Mouse (Mus musculus): ENCODE results near the gene Gpr179. TPM values are rescaled to one million over a fixed set of nuclear protein-coding genes. Genes with fewer than 3 reads are reported as not detected.

Gpr179 gene
- polyA plus RNA-seq, 1 experiment from 2014 or later: 0.01 TPM

DNA sequence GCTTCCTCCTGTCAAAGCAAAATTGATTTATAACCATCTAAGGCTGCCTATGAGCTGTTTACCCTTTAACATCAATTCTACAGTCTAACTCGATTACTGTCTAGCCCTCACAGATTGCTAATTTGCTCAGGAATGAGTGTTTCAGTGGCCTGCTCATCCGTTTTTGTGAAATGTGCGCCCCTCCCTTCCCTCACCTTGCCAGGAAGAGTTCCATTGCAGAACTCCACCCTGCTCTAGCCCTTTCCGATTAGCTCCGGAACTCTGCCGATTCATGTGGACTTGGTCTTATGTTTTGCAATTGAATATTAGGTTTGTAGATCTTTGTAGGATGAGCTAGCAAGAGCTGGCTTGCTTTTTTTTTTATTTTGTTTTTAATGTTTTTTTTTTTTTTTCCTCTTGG lies 69.7 kb downstream of the Gpr179 start:
- H3K4me2 ChIP-seq: no peak overlapping the region
- H3K4me3 ChIP-seq (ENCODE audit: low read depth, low read length): no peak overlapping the region
- no peaks in the 10 kb centered on the region for H3K36me3 ChIP-seq (ENCODE audit: control insufficient read depth, insufficient read depth, low read length)
- peaks cover 9% of the 10 kb centered on the region for H3K4me1 ChIP-seq (ENCODE audit: control insufficient read depth, insufficient read depth, low read length)
- no peak overlapping the region for H3K9ac ChIP-seq (ENCODE audit: low read depth, low read length)
- 82% methylated on average over 6 of the region's 6 CpGs for WGBS (ENCODE audit: insufficient replicate concordance)
- no peak for ATAC-seq (replicated peaks; ENCODE audit: insufficient number of reproducible peaks, low FRiP score, low TSS enrichment)
- H3K9me3 ChIP-seq (replicated peaks; ENCODE audit: control insufficient read depth, low read length): no peaks in the 10 kb centered on the region
- H3K27me3 ChIP-seq (ENCODE audit: control insufficient read depth, insufficient read depth, low read length): no peaks in the 10 kb centered on the region
- H3K27ac ChIP-seq (ENCODE audit: low read depth, low read length): no peak overlapping the region

Other genes with a start within 250 kb of the Gpr179 start
- not detected in 2 replicates for gene Tbx21, start 236.7 kb downstream of the Gpr179 start, polyA plus RNA-seq (2014; fragmentation: Nextera tagmentation; extraction: Ambion mirVana)
- gene Tbkbp1, start 200.6 kb downstream of the Gpr179 start, polyA plus RNA-seq (2014; fragmentation: Nextera tagmentation; extraction: Ambion mirVana): 5.7 and 6.8 TPM in 2 replicates
- gene Kpnb1, start 164.2 kb downstream of the Gpr179 start, polyA plus RNA-seq (2014; fragmentation: Nextera tagmentation; extraction: Ambion mirVana): 61.2 and 63.6 TPM in 2 replicates
- 78.0 and 79.8 TPM in 2 replicates for gene Npepps, start 71.4 kb downstream of the Gpr179 start, polyA plus RNA-seq (2014; fragmentation: Nextera tagmentation; extraction: Ambion mirVana)
- 64.2 and 70.3 TPM in 2 replicates for gene Mrpl45, start 36.4 kb downstream of the Gpr179 start, polyA plus RNA-seq (2014; fragmentation: Nextera tagmentation; extraction: Ambion mirVana)
- 2.2 and 2.9 TPM in 2 replicates for gene Socs7, start 10.5 kb upstream of the Gpr179 start, polyA plus RNA-seq (2014; fragmentation: Nextera tagmentation; extraction: Ambion mirVana)
- gene Arhgap23, start 63.5 kb upstream of the Gpr179 start, polyA plus RNA-seq (2014; fragmentation: Nextera tagmentation; extraction: Ambion mirVana): 6.7 and 8.3 TPM in 2 replicates
- 0.11 TPM in 1 of 2 replicates, not detected in the other for gene 4933428G20Rik, start 148.3 kb upstream of the Gpr179 start, polyA plus RNA-seq (2014; fragmentation: Nextera tagmentation; extraction: Ambion mirVana)
- 0.06 and 0.23 TPM in 2 replicates for gene Srcin1, start 224.1 kb upstream of the Gpr179 start, polyA plus RNA-seq (2014; fragmentation: Nextera tagmentation; extraction: Ambion mirVana)